Mouse (Mus musculus): ENCODE measurements around the gene Rom1. TPM values are rescaled to one million over a fixed set of nuclear protein-coding genes. Genes with fewer than 3 reads are reported as not detected.
"Not testable (repeated sequence)": the region's sequence is repeated elsewhere in the genome, so short reads cannot be mapped to it uniquely, and the experiment has no call there.

The Rom1 gene
- polyA plus RNA-seq, 1 experiment from 2014 or later = 1.4 TPM

DNA sequence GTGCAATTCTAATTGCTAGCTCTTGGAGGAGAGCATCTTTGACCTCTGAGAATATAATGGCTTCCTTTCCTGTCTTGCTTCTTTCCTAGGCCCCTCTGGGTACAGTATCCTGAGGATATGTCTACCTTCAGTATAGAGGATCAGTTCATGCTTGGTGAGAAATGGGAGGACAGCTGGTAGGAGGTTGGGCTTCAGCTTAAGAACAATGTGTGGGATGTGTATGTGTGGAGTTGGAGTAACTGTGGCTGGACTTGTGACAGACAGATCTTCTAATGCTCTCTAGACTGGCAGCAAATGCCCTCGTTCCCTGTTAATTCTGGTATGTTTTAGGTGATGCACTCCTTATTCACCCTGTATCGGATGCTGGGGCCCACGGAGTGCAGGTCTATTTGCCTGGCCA lies 14.9 kb downstream of the Rom1 start:
- no peak for ATAC-seq (ENCODE audit: low FRiP score)

DNA sequence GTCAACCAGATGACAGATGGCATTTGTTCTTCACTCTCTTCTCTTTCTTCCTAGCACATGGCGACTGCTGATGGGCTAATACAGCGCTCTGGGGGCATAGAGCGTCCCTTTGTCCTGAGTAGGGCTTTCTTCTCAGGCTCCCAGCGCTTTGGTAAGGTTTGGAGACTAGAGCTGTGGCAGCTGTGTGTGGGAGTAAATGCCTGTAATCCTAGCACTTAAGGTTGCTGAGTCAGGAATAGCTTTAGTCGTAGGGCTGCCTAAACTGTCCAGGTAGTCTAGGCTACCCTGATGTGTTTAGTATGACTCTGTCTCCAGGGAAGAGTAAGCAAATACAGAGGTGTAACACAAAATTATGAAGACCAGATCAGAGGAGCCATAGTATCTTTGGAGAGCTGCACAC lies 17.3 kb downstream of the Rom1 start:
- DNase-seq (ENCODE audit: low spot score) (no peak), ATAC-seq (ENCODE audit: low FRiP score) (no peak)
- Histone ChIP-seq H3K27ac (no peak overlapping the region), H3K4me1 (replicated peaks; ENCODE audit: control insufficient read depth, insufficient read depth, low read length) (no peaks in the 10 kb centered on the region), H3K4me3 (replicated peaks; ENCODE audit: low read length) (no peak overlapping the region), H3K9me3 (ENCODE audit: control insufficient read depth, low read length) (no peaks in the 10 kb centered on the region), H3K27me3 (ENCODE audit: control insufficient read depth, insufficient read depth, low read length) (no peaks in the 10 kb centered on the region), H3K9ac (no peak overlapping the region), H3K4me2 (replicated peaks) (no peak overlapping the region), H3K36me3 (replicated peaks; ENCODE audit: control insufficient read depth, insufficient read depth) (peaks cover 100% of the 10 kb centered on the region)
- 93% methylated on average over 5 of the region's 5 CpGs for WGBS

More for the DNA sequence above, 14.9 kb downstream of the Rom1 start:
- no peak overlapping the region for H3K27ac ChIP-seq
- no peak overlapping the region for H3K4me2 ChIP-seq (replicated peaks)
- H3K27me3 ChIP-seq (ENCODE audit: control insufficient read depth, insufficient read depth, low read length) = no peaks in the 10 kb centered on the region
- no peaks in the 10 kb centered on the region for H3K4me1 ChIP-seq (replicated peaks; ENCODE audit: control insufficient read depth, insufficient read depth, low read length)
- H3K36me3 ChIP-seq (replicated peaks; ENCODE audit: control insufficient read depth, insufficient read depth) = peaks cover 80% of the 10 kb centered on the region
- H3K9me3 ChIP-seq (ENCODE audit: control insufficient read depth, low read length) = no peaks in the 10 kb centered on the region
- WGBS = 98% methylated on average over 3 of the region's 3 CpGs
- no peak overlapping the region for H3K4me3 ChIP-seq (replicated peaks; ENCODE audit: low read length)
- no peak for DNase-seq (ENCODE audit: low spot score)
- H3K9ac ChIP-seq = no peak overlapping the region

DNA sequence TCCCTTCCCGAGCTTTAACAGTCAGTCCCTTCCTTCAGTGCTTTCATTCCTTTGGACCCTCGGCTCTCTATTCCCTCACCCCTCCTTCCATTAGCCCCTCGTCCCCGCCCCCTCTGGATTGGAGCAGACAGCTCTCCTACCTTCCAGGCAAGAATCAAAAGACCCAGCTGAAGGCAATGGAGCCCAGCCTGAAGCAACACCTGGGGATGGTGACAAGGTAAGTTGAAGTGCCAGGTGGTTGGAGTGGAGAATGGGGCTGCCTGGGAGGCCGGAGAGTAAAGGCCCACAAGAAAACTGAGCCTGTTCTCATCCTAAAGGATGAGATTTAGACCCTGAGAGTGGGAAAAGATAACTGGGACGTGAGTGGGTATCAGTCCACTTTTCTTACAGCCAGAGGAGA lies 20.6 kb downstream of the Rom1 start:
- Histone ChIP-seq H3K4me1 (replicated peaks; ENCODE audit: control insufficient read depth, insufficient read depth, low read length) (no peaks in the 10 kb centered on the region), H3K27me3 (ENCODE audit: control insufficient read depth, insufficient read depth, low read length) (no peaks in the 10 kb centered on the region), H3K9me3 (ENCODE audit: control insufficient read depth, low read length) (no peaks in the 10 kb centered on the region), H3K4me2 (replicated peaks) (no peak overlapping the region), H3K9ac (no peak overlapping the region), H3K36me3 (replicated peaks; ENCODE audit: control insufficient read depth, insufficient read depth) (peaks cover 99% of the 10 kb centered on the region), H3K4me3 (replicated peaks; ENCODE audit: low read length) (no peak overlapping the region), H3K27ac (no peak overlapping the region)
- 93% methylated on average over 6 of the region's 6 CpGs for WGBS
- DNase-seq (ENCODE audit: low spot score) = no peak
- no peak for ATAC-seq (ENCODE audit: low FRiP score)

DNA sequence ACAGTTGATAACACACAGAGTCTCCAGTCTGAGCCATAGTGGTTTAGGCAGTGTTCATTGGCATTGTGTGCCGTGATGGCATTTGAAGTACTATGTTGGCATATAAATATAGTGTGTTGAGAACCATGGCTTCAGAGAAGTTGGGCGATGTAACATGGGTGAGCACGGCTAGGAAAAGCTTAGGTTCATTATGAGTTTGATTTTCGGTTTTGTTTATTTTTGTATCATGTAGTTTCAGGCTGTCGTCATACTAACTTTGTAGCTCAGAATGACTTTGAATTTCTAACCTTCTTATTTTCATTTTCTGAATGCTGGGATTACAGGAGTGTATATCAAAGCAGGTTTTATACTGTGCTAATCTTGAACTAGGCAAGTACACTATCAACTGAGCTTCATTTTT lies 25.7 kb downstream of the Rom1 start:
- Histone ChIP-seq H3K9ac (no peak overlapping the region), H3K9me3 (ENCODE audit: control insufficient read depth, low read length) (no peaks in the 10 kb centered on the region), H3K27me3 (ENCODE audit: control insufficient read depth, insufficient read depth, low read length) (no peaks in the 10 kb centered on the region), H3K36me3 (replicated peaks; ENCODE audit: control insufficient read depth, insufficient read depth) (peaks cover 62% of the 10 kb centered on the region), H3K27ac (no peak overlapping the region), H3K4me1 (replicated peaks; ENCODE audit: control insufficient read depth, insufficient read depth, low read length) (peaks cover 9% of the 10 kb centered on the region), H3K4me3 (replicated peaks; ENCODE audit: low read length) (no peak overlapping the region), H3K4me2 (replicated peaks) (no peak overlapping the region)
- DNase-seq (ENCODE audit: low spot score) (no peak), ATAC-seq (ENCODE audit: low FRiP score) (no peak)
- 98% methylated on average over 5 of the region's 5 CpGs for WGBS

DNA sequence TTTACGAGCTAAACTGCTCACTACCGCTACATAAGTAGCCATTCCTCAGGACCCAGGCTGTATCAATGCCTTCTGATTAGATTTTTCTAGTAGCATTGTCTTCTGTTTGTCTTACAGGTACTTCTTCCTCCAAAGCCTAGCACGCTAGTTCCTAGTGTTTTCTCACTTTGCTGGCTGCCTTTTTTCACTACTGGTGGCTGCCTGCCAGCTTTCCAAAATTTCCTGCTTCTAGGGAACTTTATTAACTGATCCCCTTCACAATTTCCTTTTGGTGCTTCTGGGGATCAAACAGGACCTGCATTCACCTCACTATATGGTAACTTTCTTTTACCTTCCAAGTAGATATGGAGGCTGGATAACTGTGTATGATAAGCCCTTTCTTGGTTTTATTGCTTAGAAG lies 30.1 kb downstream of the Rom1 start:
- Histone ChIP-seq H3K9ac (peak overlapping the region; percentile 89), H3K36me3 (replicated peaks; ENCODE audit: control insufficient read depth, insufficient read depth) (peaks cover 38% of the 10 kb centered on the region), H3K27me3 (ENCODE audit: control insufficient read depth, insufficient read depth, low read length) (no peaks in the 10 kb centered on the region), H3K4me1 (replicated peaks; ENCODE audit: control insufficient read depth, insufficient read depth, low read length) (peaks cover 17% of the 10 kb centered on the region), H3K4me2 (replicated peaks) (peak overlapping the region; percentile 95), H3K4me3 (replicated peaks; ENCODE audit: low read length) (peak overlapping the region; percentile 81), H3K9me3 (ENCODE audit: control insufficient read depth, low read length) (no peaks in the 10 kb centered on the region), H3K27ac (no peak overlapping the region)
- WGBS = 69% methylated on average over 3 of the region's 3 CpGs
- no peak for ATAC-seq (ENCODE audit: low FRiP score)
- no peak for DNase-seq (ENCODE audit: low spot score)

DNA sequence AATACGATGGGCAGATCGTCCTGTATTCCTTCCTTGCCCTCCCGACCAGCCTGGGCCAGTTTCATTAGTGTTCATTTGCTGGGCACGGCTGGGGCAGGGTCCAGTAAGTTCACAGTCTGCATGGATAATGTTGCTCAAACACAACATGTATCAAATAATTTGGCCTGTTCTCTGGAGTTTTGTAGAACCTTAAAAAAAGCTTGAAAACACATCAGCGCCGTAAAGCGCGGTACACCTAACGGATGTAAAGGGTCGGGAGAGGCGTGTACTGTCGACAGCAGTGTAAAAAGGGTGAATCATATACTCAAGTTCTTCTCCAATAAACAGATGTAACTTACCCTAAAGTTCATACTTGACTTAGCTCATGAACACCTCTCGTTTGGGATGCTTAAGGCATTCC lies 30.6 kb downstream of the Rom1 start:
- Histone ChIP-seq H3K27ac (peak overlapping the region; percentile 87), H3K9ac (peak overlapping the region; percentile 89), H3K36me3 (replicated peaks; ENCODE audit: control insufficient read depth, insufficient read depth) (peaks cover 33% of the 10 kb centered on the region), H3K4me2 (replicated peaks) (peak overlapping the region; percentile 95), H3K27me3 (ENCODE audit: control insufficient read depth, insufficient read depth, low read length) (no peaks in the 10 kb centered on the region), H3K4me1 (replicated peaks; ENCODE audit: control insufficient read depth, insufficient read depth, low read length) (peaks cover 22% of the 10 kb centered on the region), H3K4me3 (replicated peaks; ENCODE audit: low read length) (peak overlapping the region; percentile 81), H3K9me3 (ENCODE audit: control insufficient read depth, low read length) (no peaks in the 10 kb centered on the region)
- 13% methylated on average over 13 of the region's 13 CpGs for WGBS
- DNase-seq (ENCODE audit: low spot score) (no peak), ATAC-seq (ENCODE audit: low FRiP score) (no peak)

DNA sequence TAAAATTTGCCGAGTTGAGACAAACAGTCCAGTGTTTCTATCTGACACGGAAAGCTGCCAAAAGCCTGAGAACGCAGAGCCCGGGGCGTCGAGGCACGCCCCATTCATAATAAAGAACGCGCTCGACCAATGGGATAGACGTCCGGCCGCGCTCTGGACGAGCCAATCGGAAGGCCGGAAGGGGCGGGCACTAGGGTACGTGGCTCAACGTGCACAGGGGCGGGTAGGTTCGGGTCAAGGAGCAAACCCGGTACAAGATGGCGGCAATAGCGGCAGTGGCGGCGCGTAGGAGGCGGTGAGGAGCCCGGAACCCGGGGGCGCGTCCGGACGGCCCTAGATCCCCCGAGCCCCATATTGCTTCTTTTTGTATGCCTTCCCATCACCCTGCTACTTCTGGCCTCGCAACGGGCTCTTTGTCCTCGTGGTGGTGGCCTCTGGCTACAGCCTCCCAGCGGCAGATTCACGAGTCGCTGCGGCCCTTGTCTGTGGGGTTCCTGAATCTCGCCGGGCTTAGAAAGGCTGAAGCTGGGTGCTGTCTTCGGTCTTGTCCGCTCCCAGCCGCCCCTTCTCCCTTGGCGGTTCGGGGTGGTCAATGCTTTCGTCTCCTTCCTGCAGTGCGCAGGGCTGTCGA lies 31.2 kb downstream of the Rom1 start, which contains the start of gene Ganab:
Gene Ganab, plus strand, starts transcription at position 207 of the 631 bp plus-strand sequence.
- ATAC-seq (ENCODE audit: low FRiP score) (peak; percentile 99), DNase-seq (ENCODE audit: low spot score) (peak; percentile 95)
- peak within 1 kb of the TSS; percentile 87 for H3K27ac ChIP-seq
- WGBS = under 1% methylated on average over 53 of the region's 53 CpGs
- peaks cover 27% of the 10 kb centered on the region for H3K36me3 ChIP-seq (replicated peaks; ENCODE audit: control insufficient read depth, insufficient read depth)
- H3K4me3 ChIP-seq (replicated peaks; ENCODE audit: low read length) = peak within 1 kb of the TSS; percentile 81
- H3K9ac ChIP-seq = peak within 1 kb of the TSS; percentile 89
- peaks cover 25% of the 10 kb centered on the region for H3K4me1 ChIP-seq (replicated peaks; ENCODE audit: control insufficient read depth, insufficient read depth, low read length)
- H3K4me2 ChIP-seq (replicated peaks) = peak within 1 kb of the TSS; percentile 95
- H3K27me3 ChIP-seq (ENCODE audit: control insufficient read depth, insufficient read depth, low read length) = no peaks in the 10 kb centered on the region
- no peaks in the 10 kb centered on the region for H3K9me3 ChIP-seq (ENCODE audit: control insufficient read depth, low read length)

DNA sequence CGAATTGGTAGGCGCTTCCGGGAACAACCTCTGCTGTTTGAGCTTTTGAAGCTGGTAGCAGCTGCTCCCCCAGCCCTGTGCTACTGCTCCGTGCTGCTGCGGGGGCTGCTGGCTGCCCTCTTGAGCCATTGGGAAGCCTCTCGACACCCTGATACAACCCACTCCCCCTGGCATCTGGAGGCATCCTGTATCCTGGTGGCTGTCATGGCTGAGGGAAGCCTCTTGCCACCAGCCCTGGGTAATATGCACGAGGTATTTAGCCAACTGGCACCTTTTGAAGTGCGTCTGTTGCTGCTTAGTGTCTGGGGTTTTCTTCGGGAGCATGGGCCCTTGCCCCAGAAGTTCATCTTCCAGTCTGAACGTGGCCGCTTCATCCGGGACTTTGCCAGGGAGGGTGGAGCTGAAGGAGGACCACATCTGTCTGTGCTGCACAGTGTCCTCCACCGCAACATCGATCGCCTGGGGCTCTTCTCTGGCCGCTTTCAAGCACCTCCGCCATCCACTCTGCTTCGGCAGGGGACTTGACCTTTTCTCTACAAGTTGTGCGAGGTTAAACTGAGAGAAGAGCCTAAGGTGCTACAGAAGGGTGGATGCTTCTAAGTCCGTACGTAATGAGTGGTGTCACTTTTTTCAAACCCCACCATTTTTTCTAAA lies 31.8 kb downstream of the Rom1 start:
- peaks cover 21% of the 10 kb centered on the region for H3K36me3 ChIP-seq (replicated peaks; ENCODE audit: control insufficient read depth, insufficient read depth)
- peak; percentile 61 for ATAC-seq (ENCODE audit: low FRiP score)
- H3K9ac ChIP-seq = peak overlapping the region; percentile 89
- H3K9me3 ChIP-seq (ENCODE audit: control insufficient read depth, low read length); DNase-seq (ENCODE audit: low spot score); H3K27me3 ChIP-seq (ENCODE audit: control insufficient read depth, insufficient read depth, low read length): not testable (repeated sequence)
- H3K4me2 ChIP-seq (replicated peaks) = peak overlapping the region; percentile 95
- peaks cover 25% of the 10 kb centered on the region for H3K4me1 ChIP-seq (replicated peaks; ENCODE audit: control insufficient read depth, insufficient read depth, low read length)
- WGBS = 24% methylated on average over 21 of the region's 21 CpGs
- peak overlapping the region; percentile 82 for H3K27ac ChIP-seq
- H3K4me3 ChIP-seq (replicated peaks; ENCODE audit: low read length) = peak overlapping the region; percentile 81

DNA sequence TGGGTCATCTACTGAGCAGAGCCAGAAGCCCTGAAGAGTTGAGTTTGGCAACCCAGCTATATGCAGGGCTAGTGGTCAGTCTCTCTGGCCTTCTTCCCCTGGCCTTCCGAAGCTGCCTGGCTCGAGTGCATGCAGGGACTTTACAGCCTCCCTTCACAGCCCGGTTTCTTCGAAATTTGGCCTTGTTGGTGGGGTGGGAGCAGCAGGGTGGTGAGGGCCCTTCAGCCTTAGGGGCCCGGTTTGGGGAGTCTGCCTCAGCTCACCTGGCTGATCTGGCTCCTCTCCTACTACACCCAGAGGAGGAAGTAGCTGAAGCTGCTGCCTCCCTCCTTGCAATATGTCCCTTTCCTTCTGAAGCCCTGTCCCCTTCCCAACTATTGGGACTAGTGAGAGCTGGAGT lies 32.9 kb downstream of the Rom1 start:
- H3K4me3 ChIP-seq (replicated peaks; ENCODE audit: low read length); H3K27ac ChIP-seq; DNase-seq (ENCODE audit: low spot score); H3K4me2 ChIP-seq (replicated peaks); ATAC-seq (ENCODE audit: low FRiP score); H3K27me3 ChIP-seq (ENCODE audit: control insufficient read depth, insufficient read depth, low read length); H3K9me3 ChIP-seq (ENCODE audit: control insufficient read depth, low read length); H3K9ac ChIP-seq: not testable (repeated sequence)
- Histone ChIP-seq H3K36me3 (replicated peaks; ENCODE audit: control insufficient read depth, insufficient read depth) (peaks cover 21% of the 10 kb centered on the region), H3K4me1 (replicated peaks; ENCODE audit: control insufficient read depth, insufficient read depth, low read length) (peaks cover 25% of the 10 kb centered on the region)
- WGBS = 96% methylated on average over 5 of the region's 5 CpGs
